Mouse (Mus musculus): ENCODE measurements around the gene Cntn1. TPM values are rescaled to one million over a fixed set of nuclear protein-coding genes. Genes with fewer than 3 reads are reported as not detected.

The Cntn1 gene
- polyA plus RNA-seq, 1 experiment: 2.1 TPM

DNA sequence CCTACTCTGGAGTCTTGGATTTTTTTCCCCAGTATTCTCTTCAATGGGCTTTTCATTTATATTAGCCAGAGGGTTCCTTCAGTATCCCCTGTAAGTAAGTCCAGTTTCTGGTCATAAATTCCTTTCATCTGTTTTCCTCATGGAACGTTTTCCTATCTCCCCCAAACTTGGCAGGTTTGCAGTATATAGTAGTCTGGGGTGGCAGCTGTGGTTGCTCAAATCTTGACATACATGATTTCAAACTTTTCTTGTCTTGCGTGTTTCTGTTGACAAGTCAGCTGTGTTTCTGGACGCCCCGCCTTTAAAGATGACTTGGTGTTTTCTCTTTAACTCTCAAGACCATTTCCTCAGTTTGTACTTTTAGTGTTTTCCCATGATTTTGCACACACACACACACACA, 155.7 kb downstream of the Cntn1 start:
- no peak for DNase-seq
- WGBS: 64% methylated on average over 4 of the region's 4 CpGs
- no peaks in the 10 kb centered on the region for H3K36me3 ChIP-seq (ENCODE audit: control insufficient read depth, insufficient read depth, low read length)
- no peak overlapping the region for H3K4me3 ChIP-seq (ENCODE audit: insufficient read depth, low read depth, low read length)
- no peak overlapping the region for H3K27ac ChIP-seq (ENCODE audit: insufficient read depth, low read depth, low read length)
- no peaks in the 10 kb centered on the region for H3K4me1 ChIP-seq (ENCODE audit: control insufficient read depth, insufficient read depth, low read length)
- TF ChIP-seq CTCF (conservative IDR thresholded peaks at IDR 0.05; ENCODE audit: insufficient read depth, insufficient read length, low read depth, low read length): no peak
- no peak for TF ChIP-seq POLR2A (IDR thresholded peaks at IDR 0.05; ENCODE audit: low read depth, low read length)
- H3K27me3 ChIP-seq (replicated peaks; ENCODE audit: control insufficient read depth, insufficient read depth, low read length): no peaks in the 10 kb centered on the region

DNA sequence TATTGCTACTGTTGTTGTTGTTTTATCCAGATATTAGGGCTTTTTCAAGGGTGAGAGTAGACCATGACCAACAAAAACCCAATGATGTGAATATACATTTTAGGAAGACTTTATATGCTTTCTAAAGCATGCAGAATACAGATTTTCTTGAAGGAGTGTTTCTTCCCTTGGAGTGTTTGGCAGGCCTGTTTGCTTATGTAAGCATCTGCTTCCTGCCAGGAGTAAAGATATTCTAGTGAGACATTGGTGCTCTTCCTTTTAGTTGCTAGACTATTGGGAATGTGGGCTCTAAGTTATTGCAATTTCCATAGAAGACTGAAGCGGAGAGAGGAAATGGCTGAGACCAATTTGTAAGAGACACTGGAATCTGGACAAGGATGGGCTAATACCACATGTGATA, 158.8 kb downstream of the Cntn1 start:
- TF ChIP-seq CTCF (conservative IDR thresholded peaks at IDR 0.05; ENCODE audit: insufficient read depth, insufficient read length, low read depth, low read length): no peak
- TF ChIP-seq POLR2A (IDR thresholded peaks at IDR 0.05; ENCODE audit: low read depth, low read length): no peak
- Histone ChIP-seq H3K27me3 (replicated peaks; ENCODE audit: control insufficient read depth, insufficient read depth, low read length) (no peaks in the 10 kb centered on the region), H3K4me1 (ENCODE audit: control insufficient read depth, insufficient read depth, low read length) (no peaks in the 10 kb centered on the region), H3K36me3 (ENCODE audit: control insufficient read depth, insufficient read depth, low read length) (no peaks in the 10 kb centered on the region), H3K27ac (ENCODE audit: insufficient read depth, low read depth, low read length) (no peak overlapping the region), H3K4me3 (ENCODE audit: insufficient read depth, low read depth, low read length) (no peak overlapping the region)
- DNase-seq: no peak
- 83% methylated on average over 1 of the region's 1 CpGs for WGBS

DNA sequence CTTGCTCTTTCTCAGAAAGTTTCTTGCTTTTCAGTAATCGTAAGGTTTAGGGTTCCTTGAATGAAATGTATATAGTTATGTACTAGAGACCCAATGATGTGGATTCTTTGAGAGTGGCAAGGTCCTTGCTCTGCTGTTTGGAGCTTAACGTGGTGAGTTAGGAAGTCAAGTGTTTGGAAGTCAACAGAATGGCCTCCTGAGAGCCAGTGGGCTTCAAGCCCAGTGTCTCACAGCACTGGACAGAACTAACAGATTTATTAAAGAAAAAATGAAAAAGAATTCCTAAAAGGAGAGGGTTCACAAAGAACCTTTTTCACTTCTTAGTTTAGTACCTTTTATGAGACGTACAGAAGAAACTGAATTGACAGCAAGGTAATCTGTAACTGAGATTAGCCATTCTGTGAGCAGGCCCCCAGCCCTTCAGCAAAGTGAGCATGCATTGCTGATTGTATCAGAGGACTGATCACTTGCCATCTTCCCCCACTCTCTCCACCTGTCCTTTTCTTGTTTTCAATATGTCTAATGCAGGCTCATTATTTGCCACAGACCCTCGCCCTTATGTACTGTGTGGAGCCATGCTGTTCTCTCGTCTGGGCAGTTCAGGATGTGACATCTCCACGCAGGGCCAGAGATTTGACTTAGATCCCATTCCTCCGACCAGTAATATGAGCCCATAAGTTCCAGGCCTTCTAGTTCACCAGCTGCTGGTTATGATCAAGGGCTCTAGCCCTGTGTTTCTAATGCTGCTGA, 159.7 kb downstream of the Cntn1 start:
- Histone ChIP-seq H3K27me3 (replicated peaks; ENCODE audit: control insufficient read depth, insufficient read depth, low read length) (no peaks in the 10 kb centered on the region), H3K4me3 (ENCODE audit: insufficient read depth, low read depth, low read length) (no peak overlapping the region), H3K4me1 (ENCODE audit: control insufficient read depth, insufficient read depth, low read length) (no peaks in the 10 kb centered on the region), H3K36me3 (ENCODE audit: control insufficient read depth, insufficient read depth, low read length) (no peaks in the 10 kb centered on the region), H3K27ac (ENCODE audit: insufficient read depth, low read depth, low read length) (no peak overlapping the region)
- TF ChIP-seq POLR2A (IDR thresholded peaks at IDR 0.05; ENCODE audit: low read depth, low read length): no peak
- TF ChIP-seq CTCF (conservative IDR thresholded peaks at IDR 0.05; ENCODE audit: insufficient read depth, insufficient read length, low read depth, low read length): no peak
- DNase-seq: no peak
- WGBS: 76% methylated on average over 7 of the region's 7 CpGs

DNA sequence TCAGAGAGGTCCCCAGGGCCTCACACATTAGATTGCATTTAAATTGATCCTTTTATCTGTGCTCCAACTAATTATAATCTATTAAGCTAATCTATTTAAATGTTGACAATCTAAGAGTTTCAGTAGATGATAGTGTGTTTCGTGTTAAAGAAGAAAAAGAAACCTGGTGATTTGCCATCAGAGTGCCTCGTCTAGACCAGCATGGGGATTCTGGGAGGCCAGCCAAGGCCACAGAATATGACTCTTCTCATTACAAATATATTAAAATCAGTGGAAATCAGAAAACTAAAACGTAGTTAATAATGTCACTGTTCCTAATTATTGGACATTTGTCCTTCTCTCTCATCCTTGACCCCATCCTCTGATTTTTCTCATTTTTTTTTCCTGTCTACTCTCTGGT, 164.9 kb downstream of the Cntn1 start:
- no peak overlapping the region for H3K4me3 ChIP-seq (ENCODE audit: insufficient read depth, low read depth, low read length)
- H3K27me3 ChIP-seq (replicated peaks; ENCODE audit: control insufficient read depth, insufficient read depth, low read length): no peaks in the 10 kb centered on the region
- TF ChIP-seq CTCF (conservative IDR thresholded peaks at IDR 0.05; ENCODE audit: insufficient read depth, insufficient read length, low read depth, low read length): no peak
- no peak for TF ChIP-seq POLR2A (IDR thresholded peaks at IDR 0.05; ENCODE audit: low read depth, low read length)
- H3K36me3 ChIP-seq (ENCODE audit: control insufficient read depth, insufficient read depth, low read length): no peaks in the 10 kb centered on the region
- no peaks in the 10 kb centered on the region for H3K4me1 ChIP-seq (ENCODE audit: control insufficient read depth, insufficient read depth, low read length)
- DNase-seq: no peak
- no peak overlapping the region for H3K27ac ChIP-seq (ENCODE audit: insufficient read depth, low read depth, low read length)
- 69% methylated on average over 3 of the region's 3 CpGs for WGBS

DNA sequence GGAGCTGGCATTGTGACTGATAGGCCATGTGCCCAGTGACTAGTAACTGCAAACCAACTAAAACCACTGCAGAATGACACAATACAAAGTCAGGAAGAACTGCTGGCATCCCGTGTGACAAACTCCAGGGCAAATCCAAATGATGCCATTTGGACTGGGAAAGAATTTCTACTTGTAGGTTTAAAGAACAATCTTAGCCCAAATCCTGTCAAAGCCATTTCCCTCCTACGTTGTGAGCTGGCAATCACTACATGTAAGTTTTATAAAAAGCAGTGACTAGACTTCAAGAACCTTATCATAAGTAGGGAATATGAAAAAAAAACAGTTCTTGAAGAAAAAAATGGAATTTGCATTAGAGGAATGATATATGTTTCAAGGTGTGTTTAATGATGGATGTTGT, 170.5 kb downstream of the Cntn1 start:
- TF ChIP-seq CTCF (conservative IDR thresholded peaks at IDR 0.05; ENCODE audit: insufficient read depth, insufficient read length, low read depth, low read length) (no peak), POLR2A (IDR thresholded peaks at IDR 0.05; ENCODE audit: low read depth, low read length) (no peak)
- Histone ChIP-seq H3K27ac (ENCODE audit: insufficient read depth, low read depth, low read length) (no peak overlapping the region), H3K4me3 (ENCODE audit: insufficient read depth, low read depth, low read length) (no peak overlapping the region), H3K4me1 (ENCODE audit: control insufficient read depth, insufficient read depth, low read length) (no peaks in the 10 kb centered on the region), H3K27me3 (replicated peaks; ENCODE audit: control insufficient read depth, insufficient read depth, low read length) (no peaks in the 10 kb centered on the region), H3K36me3 (ENCODE audit: control insufficient read depth, insufficient read depth, low read length) (no peaks in the 10 kb centered on the region)
- no peak for DNase-seq
- WGBS: 69% methylated on average over 2 of the region's 2 CpGs

DNA sequence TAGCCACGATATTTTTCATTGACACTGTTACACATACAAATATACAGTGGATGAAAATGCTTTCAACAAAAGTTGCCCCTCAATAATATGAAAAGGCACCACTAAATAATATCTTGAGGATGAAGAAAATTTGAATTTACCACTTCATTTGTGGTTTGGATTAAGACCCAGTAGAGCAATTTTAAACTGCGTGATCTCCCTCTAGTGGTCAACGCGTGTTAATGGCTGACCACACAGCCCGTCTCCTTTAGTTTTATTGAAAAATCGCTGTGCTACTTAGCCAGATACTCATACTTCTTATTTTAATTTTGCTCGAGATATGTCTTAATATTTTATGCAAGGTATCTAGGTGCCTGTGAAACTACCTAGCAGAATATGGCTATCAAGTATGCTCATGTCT, 180.4 kb downstream of the Cntn1 start:
- no peaks in the 10 kb centered on the region for H3K4me1 ChIP-seq (ENCODE audit: control insufficient read depth, insufficient read depth, low read length)
- H3K36me3 ChIP-seq (ENCODE audit: control insufficient read depth, insufficient read depth, low read length): no peaks in the 10 kb centered on the region
- no peaks in the 10 kb centered on the region for H3K27me3 ChIP-seq (replicated peaks; ENCODE audit: control insufficient read depth, insufficient read depth, low read length)
- H3K4me3 ChIP-seq (ENCODE audit: insufficient read depth, low read depth, low read length): no peak overlapping the region
- TF ChIP-seq POLR2A (IDR thresholded peaks at IDR 0.05; ENCODE audit: low read depth, low read length) (no peak), CTCF (conservative IDR thresholded peaks at IDR 0.05; ENCODE audit: insufficient read depth, insufficient read length, low read depth, low read length) (peak; percentile 56)
- no peak overlapping the region for H3K27ac ChIP-seq (ENCODE audit: insufficient read depth, low read depth, low read length)
- DNase-seq: peak; percentile 11
- WGBS: 18% methylated on average over 7 of the region's 7 CpGs

DNA sequence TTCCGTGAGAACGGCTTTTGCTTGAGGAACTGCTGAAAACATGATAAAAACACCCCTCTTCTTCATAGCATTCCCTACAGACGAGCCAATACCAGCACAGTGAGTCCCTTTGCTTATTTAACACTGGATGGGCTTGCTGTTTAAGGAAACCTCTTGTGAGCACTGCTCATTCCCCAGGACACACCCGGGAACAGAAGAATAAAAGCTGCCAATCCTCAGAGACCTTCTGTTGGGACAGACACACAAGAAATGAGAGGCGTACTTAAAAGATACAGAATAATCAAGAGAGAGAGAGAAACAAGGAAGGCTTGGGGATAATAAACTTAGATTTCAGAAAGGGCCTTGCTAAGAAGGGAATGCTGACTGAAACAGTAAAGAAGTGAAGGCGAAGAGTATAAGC, 184.9 kb downstream of the Cntn1 start:
- no peak overlapping the region for H3K4me3 ChIP-seq (ENCODE audit: insufficient read depth, low read depth, low read length)
- DNase-seq: no peak
- 74% methylated on average over 6 of the region's 6 CpGs for WGBS

More for the DNA sequence above, 184.9 kb downstream of the Cntn1 start:
- Histone ChIP-seq H3K27me3 (replicated peaks; ENCODE audit: control insufficient read depth, insufficient read depth, low read length) (no peaks in the 10 kb centered on the region), H3K36me3 (ENCODE audit: control insufficient read depth, insufficient read depth, low read length) (no peaks in the 10 kb centered on the region), H3K27ac (ENCODE audit: insufficient read depth, low read depth, low read length) (no peak overlapping the region), H3K4me1 (ENCODE audit: control insufficient read depth, insufficient read depth, low read length) (no peaks in the 10 kb centered on the region)
- TF ChIP-seq POLR2A (IDR thresholded peaks at IDR 0.05; ENCODE audit: low read depth, low read length) (no peak), CTCF (conservative IDR thresholded peaks at IDR 0.05; ENCODE audit: insufficient read depth, insufficient read length, low read depth, low read length) (no peak)

Measured in kidney, adult 2 months (tissue).